Mouse (Mus musculus): ENCODE measurements around the gene Acp5. TPM values are rescaled to one million over a fixed set of nuclear protein-coding genes. Genes with fewer than 3 reads are reported as not detected.
A peak's percentile ranks its signal among the peaks of the same experiment; 100 is the strongest.

Acp5 gene
- total and polyA plus RNA-seq, 3 experiments, result 1.6 to 20.8 (median 2.4) TPM

DNA sequence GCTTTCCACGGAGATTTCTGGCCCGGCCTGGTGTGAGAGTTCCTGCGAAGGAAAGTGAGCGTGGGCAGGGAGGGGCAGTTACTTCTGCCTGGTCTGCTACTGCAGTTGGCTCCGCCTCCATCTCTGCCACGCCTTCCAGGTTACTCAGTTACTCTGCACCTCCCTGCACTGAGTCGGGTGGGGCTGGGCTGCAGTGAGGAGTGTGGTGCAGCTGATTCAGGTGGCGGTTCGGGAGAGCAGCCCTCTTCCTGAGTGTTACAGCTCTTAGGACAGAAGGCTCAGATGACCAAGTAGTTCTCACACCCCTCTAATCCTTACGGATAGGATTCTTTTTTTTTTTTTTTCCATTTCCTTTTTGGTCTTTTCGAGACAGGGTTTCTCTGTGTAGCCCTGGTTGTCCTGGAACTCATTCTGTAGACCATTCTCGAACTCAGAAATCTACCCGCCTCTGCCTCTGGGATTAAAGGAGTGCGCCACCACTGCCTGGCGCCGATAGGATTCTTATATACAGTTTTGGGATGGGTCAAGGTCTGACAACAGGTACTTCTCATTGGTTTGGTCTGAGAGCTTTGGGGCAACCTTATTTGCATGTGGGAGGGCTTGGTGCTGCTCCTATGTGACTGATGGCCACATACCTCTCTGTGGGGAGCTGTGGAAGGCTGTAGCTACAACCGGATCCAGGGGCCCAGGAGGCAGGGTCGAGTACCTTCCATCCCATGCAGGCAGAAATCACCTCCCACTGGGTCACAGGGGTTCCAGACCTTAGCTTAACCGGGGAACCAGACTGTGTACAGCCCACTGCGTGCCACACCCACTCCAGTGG, 14.1 kb upstream of the Acp5 start:
- no peaks in the 10 kb centered on the region for H3K4me1 ChIP-seq (ENCODE audit: control insufficient read depth, insufficient read depth, low read length)
- no peaks in the 10 kb centered on the region for H3K27me3 ChIP-seq (ENCODE audit: control insufficient read depth, insufficient read depth, low read length)
- H3K36me3 ChIP-seq (ENCODE audit: control insufficient read depth, insufficient read depth, low read length), result no peaks in the 10 kb centered on the region
- no peak overlapping the region for H3K4me3 ChIP-seq
- H3K27ac ChIP-seq, result no peak overlapping the region
- intact Hi-C loops (cut with DNase I), result no loop called here
- TF ChIP-seq POLR2A (IDR thresholded peaks at IDR 0.05; ENCODE audit: insufficient read depth, low read depth, low read length) (no peak), CTCF (IDR thresholded peaks at IDR 0.05) (no peak), EP300 (IDR thresholded peaks at IDR 0.05; ENCODE audit: insufficient read depth, low read depth, low read length) (no peak)
- DNase-seq, result no peak
- no peak overlapping the region for H3K9ac ChIP-seq (ENCODE audit: low read depth, low read length)
- WGBS, result 69% methylated on average over 20 of the region's 20 CpGs
- H3K79me2 ChIP-seq (replicated peaks; ENCODE audit: control insufficient read depth, insufficient read depth, low read length), result no peaks in the 10 kb centered on the region

DNA sequence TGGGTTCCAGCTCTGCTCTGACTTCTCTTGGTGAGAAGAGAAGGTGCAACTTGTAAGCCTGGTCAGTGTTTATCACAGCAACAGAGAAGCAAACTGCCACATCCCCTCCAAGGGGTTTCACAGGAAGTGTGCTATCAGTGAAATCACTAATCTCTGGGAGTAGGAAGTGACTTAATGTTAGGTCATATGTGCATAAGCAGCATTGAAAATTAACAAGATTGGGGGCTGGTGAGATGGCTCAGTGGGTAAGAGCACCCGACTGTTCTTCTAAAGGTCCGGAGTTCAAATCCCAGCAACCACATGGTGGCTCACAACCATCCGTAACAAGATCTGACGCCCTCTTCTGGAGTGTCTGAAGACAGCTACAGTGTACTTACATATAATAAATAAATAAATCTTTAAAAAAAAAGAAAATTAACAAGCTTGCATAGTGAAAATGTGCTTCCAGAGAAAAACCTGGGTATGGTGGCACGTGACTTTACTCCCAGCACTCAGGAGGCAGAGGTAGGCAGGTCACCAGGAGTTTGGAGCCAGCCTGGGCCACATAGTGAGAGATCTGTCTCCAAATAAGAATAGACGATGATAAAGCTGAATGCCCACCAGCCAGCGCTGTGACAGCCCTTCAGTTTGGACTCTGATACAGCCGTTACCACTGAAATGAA, 8.9 kb upstream of the Acp5 start:
- 70% methylated on average over 8 of the region's 8 CpGs for WGBS
- TF ChIP-seq POLR2A (IDR thresholded peaks at IDR 0.05; ENCODE audit: insufficient read depth, low read depth, low read length) (no peak), CTCF (IDR thresholded peaks at IDR 0.05) (no peak), EP300 (IDR thresholded peaks at IDR 0.05; ENCODE audit: insufficient read depth, low read depth, low read length) (no peak)

DNA sequence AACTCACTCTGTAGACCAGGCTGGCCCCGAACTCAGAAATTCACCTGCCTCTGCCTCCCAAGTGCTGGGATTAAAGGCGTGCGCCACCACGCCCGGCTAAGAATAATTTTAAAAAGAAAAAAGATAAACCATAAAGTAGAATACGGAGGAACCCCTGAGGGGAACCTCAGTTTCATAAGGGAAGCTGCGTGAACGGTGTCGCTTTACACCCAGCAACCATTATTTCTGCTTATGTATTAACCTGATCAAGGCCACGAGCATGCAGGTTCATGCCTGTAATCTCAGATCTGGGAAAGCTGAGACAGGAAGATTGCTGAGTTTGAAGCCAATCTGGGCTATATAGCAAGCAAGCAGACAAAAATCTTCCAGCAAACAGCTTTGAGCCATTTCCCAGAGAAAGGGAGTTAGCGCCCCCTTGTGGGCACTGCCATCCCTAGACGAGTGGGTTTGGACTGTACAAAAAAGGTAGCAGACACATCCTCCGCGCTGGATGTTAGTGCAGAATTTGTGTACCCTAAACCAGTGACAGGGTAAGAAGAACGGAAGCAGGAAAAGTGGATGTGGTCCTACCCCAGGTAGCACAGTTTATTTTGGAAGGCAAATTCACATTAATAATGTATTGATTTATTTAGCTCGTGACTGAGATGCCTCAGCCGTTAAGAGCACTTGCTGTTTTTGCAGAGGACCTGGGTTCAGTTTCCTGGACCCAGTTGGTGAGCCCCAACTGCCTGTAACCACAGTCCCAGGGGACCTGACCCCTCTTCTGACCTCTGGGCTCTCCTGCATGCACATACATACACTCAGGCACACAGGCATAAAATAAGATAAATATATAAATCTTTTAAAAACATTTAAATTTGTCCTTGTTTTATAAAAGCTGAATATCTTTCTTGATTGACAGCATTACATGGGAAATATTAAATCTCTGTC, 7.9 kb upstream of the Acp5 start:
- Histone ChIP-seq H3K4me3 (no peak overlapping the region), H3K79me2 (replicated peaks; ENCODE audit: control insufficient read depth, insufficient read depth, low read length) (no peaks in the 10 kb centered on the region), H3K4me1 (ENCODE audit: control insufficient read depth, insufficient read depth, low read length) (no peaks in the 10 kb centered on the region), H3K9ac (ENCODE audit: low read depth, low read length) (no peak overlapping the region), H3K27me3 (ENCODE audit: control insufficient read depth, insufficient read depth, low read length) (no peaks in the 10 kb centered on the region), H3K36me3 (ENCODE audit: control insufficient read depth, insufficient read depth, low read length) (no peaks in the 10 kb centered on the region), H3K27ac (no peak overlapping the region)
- TF ChIP-seq CTCF (IDR thresholded peaks at IDR 0.05), result no peak; the same call in 1 of the 2 replicates
- TF ChIP-seq EP300 (IDR thresholded peaks at IDR 0.05; ENCODE audit: insufficient read depth, low read depth, low read length), result peak; percentile 60; the same call in 1 of the 2 replicates
- no peak for TF ChIP-seq POLR2A (IDR thresholded peaks at IDR 0.05; ENCODE audit: insufficient read depth, low read depth, low read length)
- peak; percentile 81 to 86 for DNase-seq
- WGBS, result 44% methylated on average over 17 of the region's 17 CpGs
- intact Hi-C loops (cut with DNase I), result loop anchor here (1.0 to 5.0 kb wide), 3 partner anchors 46 to 165 kb away; partner anchors contain the start of gene Cnn1

More for the DNA sequence above, 8.9 kb upstream of the Acp5 start:
- H3K4me1 ChIP-seq (ENCODE audit: control insufficient read depth, insufficient read depth, low read length), result no peaks in the 10 kb centered on the region
- no peaks in the 10 kb centered on the region for H3K36me3 ChIP-seq (ENCODE audit: control insufficient read depth, insufficient read depth, low read length)
- H3K27me3 ChIP-seq (ENCODE audit: control insufficient read depth, insufficient read depth, low read length), result no peaks in the 10 kb centered on the region
- intact Hi-C loops (cut with DNase I), result loop anchor here (5.0 kb wide), 1 partner anchor 47 kb away; the partner anchor contains the start of gene Cnn1
- no peaks in the 10 kb centered on the region for H3K79me2 ChIP-seq (replicated peaks; ENCODE audit: control insufficient read depth, insufficient read depth, low read length)
- no peak overlapping the region for H3K9ac ChIP-seq (ENCODE audit: low read depth, low read length)
- H3K4me3 ChIP-seq, result no peak overlapping the region
- DNase-seq, result no peak
- no peak overlapping the region for H3K27ac ChIP-seq

DNA sequence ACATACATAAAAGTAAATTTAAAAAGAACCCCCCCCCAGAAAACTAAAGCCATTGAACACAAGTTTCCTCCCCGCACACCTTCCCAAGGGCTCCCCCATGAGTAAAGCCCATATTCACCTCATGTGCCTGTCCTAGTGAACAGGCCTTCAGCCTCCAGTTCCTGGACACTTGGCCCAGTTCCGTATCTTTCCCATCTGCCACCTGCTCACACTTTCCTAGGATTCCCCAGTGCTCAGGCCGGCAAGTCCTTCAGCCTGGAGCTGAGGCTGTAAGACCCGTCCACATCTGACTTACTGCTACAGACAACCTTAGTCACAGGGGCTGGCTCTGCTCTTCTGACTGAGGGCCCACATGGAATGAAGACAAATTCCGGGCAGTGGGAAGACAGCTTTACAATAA, 4.2 kb upstream of the Acp5 start:
- 88% methylated on average over 5 of the region's 5 CpGs for WGBS
- H3K36me3 ChIP-seq (ENCODE audit: control insufficient read depth, insufficient read depth, low read length), result no peaks in the 10 kb centered on the region
- no peak for DNase-seq
- intact Hi-C loops (cut with DNase I), result loop anchor here (5.0 kb wide), 1 partner anchor 42 kb away; the partner anchor contains the start of gene Cnn1
- no peak overlapping the region for H3K27ac ChIP-seq
- TF ChIP-seq POLR2A (IDR thresholded peaks at IDR 0.05; ENCODE audit: insufficient read depth, low read depth, low read length) (no peak), CTCF (IDR thresholded peaks at IDR 0.05) (no peak), EP300 (IDR thresholded peaks at IDR 0.05; ENCODE audit: insufficient read depth, low read depth, low read length) (no peak)
- H3K9ac ChIP-seq (ENCODE audit: low read depth, low read length), result no peak overlapping the region
- H3K79me2 ChIP-seq (replicated peaks; ENCODE audit: control insufficient read depth, insufficient read depth, low read length), result no peaks in the 10 kb centered on the region
- H3K4me1 ChIP-seq (ENCODE audit: control insufficient read depth, insufficient read depth, low read length), result no peaks in the 10 kb centered on the region
- H3K27me3 ChIP-seq (ENCODE audit: control insufficient read depth, insufficient read depth, low read length), result no peaks in the 10 kb centered on the region
- H3K4me3 ChIP-seq, result no peak overlapping the region

DNA sequence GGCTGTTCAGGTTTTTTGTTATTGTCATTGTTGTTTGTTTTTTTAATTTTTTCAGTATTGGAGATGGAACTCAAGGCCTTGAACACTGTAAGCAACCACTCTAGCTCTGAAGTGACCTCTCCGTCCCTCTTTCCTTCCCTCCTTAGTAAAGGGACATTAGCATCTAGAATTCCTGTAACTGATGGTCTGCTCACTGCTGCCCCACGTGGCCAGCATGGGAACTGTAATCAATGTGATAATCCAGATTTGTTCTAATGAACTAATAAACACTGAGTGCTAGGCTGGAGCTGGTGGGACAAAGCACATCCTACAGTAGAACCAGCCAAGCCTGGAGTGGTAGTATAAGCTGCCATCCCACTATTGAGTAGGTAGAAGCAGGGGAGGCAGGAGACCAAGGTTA, 3.0 kb upstream of the Acp5 start:
- peak; percentile 17 to 60 for DNase-seq
- no peak overlapping the region for H3K4me3 ChIP-seq
- 20% methylated on average over 2 of the region's 2 CpGs for WGBS
- no peaks in the 10 kb centered on the region for H3K36me3 ChIP-seq (ENCODE audit: control insufficient read depth, insufficient read depth, low read length)
- no peak for TF ChIP-seq EP300 (IDR thresholded peaks at IDR 0.05; ENCODE audit: insufficient read depth, low read depth, low read length)
- TF ChIP-seq POLR2A (IDR thresholded peaks at IDR 0.05; ENCODE audit: insufficient read depth, low read depth, low read length), result no peak
- no peak; the same call in 1 of the 2 replicates for TF ChIP-seq CTCF (IDR thresholded peaks at IDR 0.05)
- no peaks in the 10 kb centered on the region for H3K79me2 ChIP-seq (replicated peaks; ENCODE audit: control insufficient read depth, insufficient read depth, low read length)
- no peak overlapping the region for H3K9ac ChIP-seq (ENCODE audit: low read depth, low read length)
- no peak overlapping the region for H3K27ac ChIP-seq
- H3K4me1 ChIP-seq (ENCODE audit: control insufficient read depth, insufficient read depth, low read length), result no peaks in the 10 kb centered on the region
- intact Hi-C loops (cut with DNase I), result no loop called here
- H3K27me3 ChIP-seq (ENCODE audit: control insufficient read depth, insufficient read depth, low read length), result no peaks in the 10 kb centered on the region

All from heart, adult 2 months (tissue).